Mouse (Mus musculus): ENCODE results near the gene Sox5. TPM values are rescaled to one million over a fixed set of nuclear protein-coding genes. Genes with fewer than 3 reads are reported as not detected.

Gene Sox5
- polyA plus RNA-seq, 1 experiment from 2014 or later = 23.4 TPM

DNA sequence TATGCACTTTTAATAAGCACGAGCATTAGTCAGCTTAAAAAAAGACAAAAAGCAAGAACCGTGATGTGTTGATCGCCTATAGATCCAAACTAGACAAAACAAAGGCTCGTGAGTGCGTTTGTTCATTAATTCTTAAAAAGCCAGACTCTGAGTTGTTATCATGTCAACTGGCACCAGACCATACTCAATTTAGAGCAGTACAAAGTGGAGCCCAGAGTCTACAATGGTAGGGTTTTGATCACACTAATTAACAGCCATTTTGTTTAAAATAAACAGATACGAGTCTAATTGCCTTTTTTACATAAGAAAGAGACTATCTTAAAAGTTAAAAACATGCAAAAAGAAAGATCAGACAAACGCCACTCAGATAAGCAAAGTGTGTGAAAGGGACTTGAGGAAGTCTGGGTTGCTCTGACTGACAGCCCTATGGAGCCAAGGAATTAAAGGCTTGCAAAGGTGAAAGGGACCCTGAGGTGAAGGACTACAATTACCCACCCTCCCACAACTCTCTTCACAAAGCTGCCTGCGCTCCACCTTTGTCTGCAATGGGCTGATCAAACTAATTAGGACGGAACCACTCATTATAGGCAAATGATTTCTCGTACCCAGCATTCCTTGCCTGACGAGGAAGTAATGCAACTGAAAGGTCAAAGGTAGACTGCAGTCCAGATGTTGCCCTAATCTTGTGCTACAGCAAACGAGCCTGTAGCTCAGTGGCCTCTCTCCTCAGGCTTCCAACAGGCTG is 100.6 kb downstream of the Sox5 start:
- WGBS = 48% methylated on average over 12 of the region's 12 CpGs
- DNase-seq (ENCODE audit: low spot score) (peak; percentile 31), ATAC-seq (replicated peaks; ENCODE audit: insufficient number of reproducible peaks, low FRiP score, low TSS enrichment, low read depth) (no peak)
- no peaks in the 10 kb centered on the region for H3K36me3 ChIP-seq (replicated peaks; ENCODE audit: control insufficient read depth, insufficient read depth, low read depth, low read length)
- H3K27ac ChIP-seq (replicated peaks; ENCODE audit: low read depth, low read length) = no peak overlapping the region
- no peaks in the 10 kb centered on the region for H3K4me1 ChIP-seq (ENCODE audit: control insufficient read depth, insufficient read depth, low read length)
- no peak overlapping the region for H3K4me3 ChIP-seq (ENCODE audit: low read depth, low read length)
- H3K9ac ChIP-seq (replicated peaks; ENCODE audit: low read length) = no peak overlapping the region
- H3K4me2 ChIP-seq (ENCODE audit: low read depth, low read length) = no peak overlapping the region
- no peaks in the 10 kb centered on the region for H3K9me3 ChIP-seq (replicated peaks; ENCODE audit: control insufficient read depth, low read length)
- H3K27me3 ChIP-seq (ENCODE audit: control insufficient read depth, insufficient read depth, low read length) = no peaks in the 10 kb centered on the region

DNA sequence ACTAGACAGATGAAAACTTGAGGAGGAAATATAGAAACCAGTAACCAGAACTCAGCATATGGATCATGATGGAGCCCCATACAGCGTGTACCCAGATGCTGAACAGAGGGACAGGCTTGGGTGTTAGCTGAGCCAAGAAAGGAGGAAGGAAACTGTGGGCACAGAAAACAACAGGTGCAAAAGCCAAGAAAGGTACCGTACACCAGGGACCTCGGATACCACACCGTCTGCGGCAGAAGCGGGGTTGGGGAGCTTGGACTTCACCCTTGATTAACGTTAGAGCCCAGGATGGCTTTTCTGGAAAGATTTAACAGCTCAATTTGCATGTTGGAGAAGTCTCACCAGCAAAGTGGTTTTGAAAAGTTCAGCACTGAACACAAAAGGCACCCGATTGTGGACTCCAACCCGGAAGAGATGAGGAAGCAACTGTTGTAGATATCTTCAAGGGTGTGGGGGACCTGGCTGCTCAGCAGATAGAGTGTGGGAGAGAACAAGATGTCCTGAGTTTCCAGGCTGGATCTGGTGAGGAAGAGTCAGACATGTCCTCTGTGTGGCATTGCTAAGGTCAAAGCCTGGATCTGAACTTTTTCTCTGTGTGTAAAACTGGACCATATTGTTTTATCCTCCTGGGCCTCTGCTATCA is 104.2 kb downstream of the Sox5 start:
- DNase-seq (ENCODE audit: low spot score) (no peak), ATAC-seq (replicated peaks; ENCODE audit: insufficient number of reproducible peaks, low FRiP score, low TSS enrichment, low read depth) (no peak)
- WGBS = 95% methylated on average over 9 of the region's 9 CpGs

DNA sequence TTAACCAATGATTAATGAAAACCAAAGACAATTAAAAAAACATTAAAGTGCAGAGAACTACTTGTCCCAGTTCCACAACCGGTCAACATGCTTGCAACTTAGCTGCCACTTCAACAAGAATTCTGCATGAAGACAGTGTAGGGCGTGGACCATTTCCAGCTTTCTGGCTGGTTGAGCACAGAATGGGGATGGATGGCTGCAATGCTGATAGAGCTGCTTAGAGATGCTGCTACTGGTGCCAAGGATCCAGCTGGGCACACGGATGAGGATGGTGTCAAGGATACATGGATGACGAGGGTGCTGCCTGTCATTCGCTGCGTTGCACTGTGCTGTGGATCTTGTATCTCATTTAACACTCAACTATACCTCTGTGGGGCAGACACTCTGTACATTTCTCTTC is 106.7 kb downstream of the Sox5 start:
- Histone ChIP-seq H3K27me3 (ENCODE audit: control insufficient read depth, insufficient read depth, low read length) (no peaks in the 10 kb centered on the region), H3K36me3 (replicated peaks; ENCODE audit: control insufficient read depth, insufficient read depth, low read depth, low read length) (no peaks in the 10 kb centered on the region), H3K4me2 (ENCODE audit: low read depth, low read length) (no peak overlapping the region), H3K9me3 (replicated peaks; ENCODE audit: control insufficient read depth, low read length) (no peaks in the 10 kb centered on the region), H3K4me1 (ENCODE audit: control insufficient read depth, insufficient read depth, low read length) (no peaks in the 10 kb centered on the region), H3K27ac (replicated peaks; ENCODE audit: low read depth, low read length) (no peak overlapping the region), H3K4me3 (ENCODE audit: low read depth, low read length) (no peak overlapping the region), H3K9ac (replicated peaks; ENCODE audit: low read length) (no peak overlapping the region)
- no peak for ATAC-seq (replicated peaks; ENCODE audit: insufficient number of reproducible peaks, low FRiP score, low TSS enrichment, low read depth)
- 93% methylated on average over 6 of the region's 6 CpGs for WGBS
- DNase-seq (ENCODE audit: low spot score) = no peak

More for the DNA sequence above, 104.2 kb downstream of the Sox5 start:
- Histone ChIP-seq H3K27ac (replicated peaks; ENCODE audit: low read depth, low read length) (no peak overlapping the region), H3K4me1 (ENCODE audit: control insufficient read depth, insufficient read depth, low read length) (no peaks in the 10 kb centered on the region), H3K9me3 (replicated peaks; ENCODE audit: control insufficient read depth, low read length) (no peaks in the 10 kb centered on the region), H3K4me3 (ENCODE audit: low read depth, low read length) (no peak overlapping the region), H3K9ac (replicated peaks; ENCODE audit: low read length) (no peak overlapping the region), H3K36me3 (replicated peaks; ENCODE audit: control insufficient read depth, insufficient read depth, low read depth, low read length) (no peaks in the 10 kb centered on the region), H3K4me2 (ENCODE audit: low read depth, low read length) (no peak overlapping the region), H3K27me3 (ENCODE audit: control insufficient read depth, insufficient read depth, low read length) (no peaks in the 10 kb centered on the region)

DNA sequence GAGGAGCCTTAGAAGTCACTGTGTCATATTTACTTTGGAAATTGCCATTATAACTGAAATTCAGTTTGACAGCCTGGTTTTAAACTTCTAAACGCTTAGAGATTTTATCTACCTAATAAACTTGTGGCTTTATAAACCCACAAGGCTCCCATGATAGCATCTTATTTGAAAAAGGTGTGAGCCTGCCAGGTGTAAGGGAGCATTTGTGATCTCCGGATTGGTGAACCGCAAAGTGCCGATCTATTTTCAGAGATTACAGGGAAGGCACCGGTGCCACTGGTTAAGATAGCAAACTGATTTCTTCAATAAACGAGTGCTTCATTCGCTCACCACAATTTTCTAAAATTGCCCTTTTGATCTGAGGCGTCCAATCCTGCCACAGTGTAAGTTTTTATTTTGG is 107.9 kb downstream of the Sox5 start:
- Histone ChIP-seq H3K9ac (replicated peaks; ENCODE audit: low read length) (no peak overlapping the region), H3K27ac (replicated peaks; ENCODE audit: low read depth, low read length) (no peak overlapping the region), H3K36me3 (replicated peaks; ENCODE audit: control insufficient read depth, insufficient read depth, low read depth, low read length) (no peaks in the 10 kb centered on the region), H3K4me2 (ENCODE audit: low read depth, low read length) (no peak overlapping the region), H3K9me3 (replicated peaks; ENCODE audit: control insufficient read depth, low read length) (no peaks in the 10 kb centered on the region), H3K4me1 (ENCODE audit: control insufficient read depth, insufficient read depth, low read length) (no peaks in the 10 kb centered on the region), H3K4me3 (ENCODE audit: low read depth, low read length) (no peak overlapping the region), H3K27me3 (ENCODE audit: control insufficient read depth, insufficient read depth, low read length) (no peaks in the 10 kb centered on the region)
- DNase-seq (ENCODE audit: low spot score) (no peak), ATAC-seq (replicated peaks; ENCODE audit: insufficient number of reproducible peaks, low FRiP score, low TSS enrichment, low read depth) (no peak)
- 73% methylated on average over 8 of the region's 8 CpGs for WGBS

DNA sequence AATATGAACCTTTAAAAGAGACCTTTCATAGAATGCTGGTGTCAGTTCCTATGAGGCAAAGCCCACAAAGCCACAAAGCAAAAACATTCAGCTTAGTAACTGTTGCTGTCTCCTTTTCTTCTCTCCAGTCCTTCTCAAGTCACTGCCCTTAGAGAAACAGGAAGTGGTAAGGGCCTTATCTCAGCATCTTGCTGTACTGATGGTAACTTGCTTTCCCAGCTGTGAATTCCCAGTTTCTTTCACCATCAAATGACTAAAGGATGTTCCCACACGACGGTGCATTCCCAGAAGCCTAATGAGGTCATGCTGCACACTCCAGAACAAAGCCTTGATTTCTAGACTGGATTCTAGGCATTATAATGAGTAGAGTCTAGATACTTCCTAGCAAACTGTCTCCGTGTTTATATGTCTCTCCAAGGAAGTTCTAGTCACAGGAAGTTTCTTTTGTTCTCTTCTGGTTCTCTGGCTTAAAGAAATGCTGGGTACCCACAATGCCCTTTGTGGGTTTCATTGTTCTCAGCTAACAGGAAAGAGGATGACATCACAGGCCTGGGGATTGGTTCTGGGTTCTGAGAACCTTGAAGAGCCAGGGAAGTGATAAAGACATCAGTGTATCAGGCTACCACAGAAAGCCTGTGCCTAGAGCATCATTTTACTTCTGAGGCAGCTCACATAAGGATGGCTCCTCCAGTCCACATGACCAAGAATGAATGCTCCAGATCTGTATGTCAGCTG is 111.2 kb downstream of the Sox5 start:
- Histone ChIP-seq H3K36me3 (replicated peaks; ENCODE audit: control insufficient read depth, insufficient read depth, low read depth, low read length) (no peaks in the 10 kb centered on the region), H3K4me1 (ENCODE audit: control insufficient read depth, insufficient read depth, low read length) (no peaks in the 10 kb centered on the region), H3K9ac (replicated peaks; ENCODE audit: low read length) (no peak overlapping the region), H3K27ac (replicated peaks; ENCODE audit: low read depth, low read length) (no peak overlapping the region), H3K4me2 (ENCODE audit: low read depth, low read length) (no peak overlapping the region), H3K27me3 (ENCODE audit: control insufficient read depth, insufficient read depth, low read length) (no peaks in the 10 kb centered on the region), H3K9me3 (replicated peaks; ENCODE audit: control insufficient read depth, low read length) (no peaks in the 10 kb centered on the region), H3K4me3 (ENCODE audit: low read depth, low read length) (no peak overlapping the region)
- no peak for DNase-seq (ENCODE audit: low spot score)
- WGBS = 56% methylated on average over 3 of the region's 3 CpGs
- no peak for ATAC-seq (replicated peaks; ENCODE audit: insufficient number of reproducible peaks, low FRiP score, low TSS enrichment, low read depth)

DNA sequence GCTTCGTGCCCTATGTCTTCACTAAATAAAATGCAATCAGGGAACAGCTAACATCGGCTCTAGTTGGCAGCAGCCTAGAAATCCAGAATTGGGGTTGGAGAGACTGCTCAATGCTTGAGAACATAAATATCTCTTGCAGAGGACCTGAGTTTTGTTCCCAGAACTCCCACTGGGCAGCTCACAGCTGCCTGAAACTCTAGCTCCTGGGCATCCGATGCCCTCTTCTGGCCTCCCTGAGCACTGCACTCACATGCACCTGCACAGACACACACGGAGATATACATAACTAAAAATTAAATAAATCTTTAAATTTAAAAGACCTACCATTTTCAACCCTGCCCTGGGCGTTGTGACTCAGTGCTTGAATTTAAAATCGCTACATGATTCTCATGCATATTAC is 115.2 kb downstream of the Sox5 start:
- Histone ChIP-seq H3K9ac (replicated peaks; ENCODE audit: low read length) (no peak overlapping the region), H3K4me2 (ENCODE audit: low read depth, low read length) (no peak overlapping the region), H3K27me3 (ENCODE audit: control insufficient read depth, insufficient read depth, low read length) (no peaks in the 10 kb centered on the region), H3K36me3 (replicated peaks; ENCODE audit: control insufficient read depth, insufficient read depth, low read depth, low read length) (no peaks in the 10 kb centered on the region), H3K9me3 (replicated peaks; ENCODE audit: control insufficient read depth, low read length) (no peaks in the 10 kb centered on the region), H3K27ac (replicated peaks; ENCODE audit: low read depth, low read length) (no peak overlapping the region), H3K4me1 (ENCODE audit: control insufficient read depth, insufficient read depth, low read length) (no peaks in the 10 kb centered on the region), H3K4me3 (ENCODE audit: low read depth, low read length) (no peak overlapping the region)
- no peak for ATAC-seq (replicated peaks; ENCODE audit: insufficient number of reproducible peaks, low FRiP score, low TSS enrichment, low read depth)
- 94% methylated on average over 6 of the region's 6 CpGs for WGBS
- DNase-seq (ENCODE audit: low spot score) = no peak

DNA sequence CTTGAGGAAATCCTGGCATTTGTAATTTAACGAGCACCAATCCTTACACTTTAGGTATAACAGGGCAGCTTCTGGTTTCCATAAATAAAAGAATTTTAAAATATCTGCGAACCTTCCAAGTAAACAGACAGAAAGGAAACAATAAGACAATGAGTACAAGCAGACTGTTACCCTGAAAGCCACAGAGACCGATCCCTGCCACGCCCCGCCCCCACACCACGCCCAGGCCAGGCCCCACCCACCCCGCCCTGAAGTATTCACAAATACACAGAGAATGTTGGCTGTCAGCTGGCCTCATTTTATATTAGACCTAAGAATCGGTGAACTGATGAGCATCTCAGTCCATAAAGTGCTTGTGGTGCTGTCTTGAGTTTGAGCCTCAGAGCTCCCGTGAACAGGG is 117.0 kb downstream of the Sox5 start:
- ATAC-seq (replicated peaks; ENCODE audit: insufficient number of reproducible peaks, low FRiP score, low TSS enrichment, low read depth) = no peak
- H3K4me2 ChIP-seq (ENCODE audit: low read depth, low read length) = no peak overlapping the region
- no peak overlapping the region for H3K9ac ChIP-seq (replicated peaks; ENCODE audit: low read length)
- 87% methylated on average over 9 of the region's 9 CpGs for WGBS
- H3K9me3 ChIP-seq (replicated peaks; ENCODE audit: control insufficient read depth, low read length) = no peaks in the 10 kb centered on the region
- H3K4me1 ChIP-seq (ENCODE audit: control insufficient read depth, insufficient read depth, low read length) = peaks cover 2% of the 10 kb centered on the region; the same call in 1 of the 2 replicates
- no peak overlapping the region for H3K4me3 ChIP-seq (ENCODE audit: low read depth, low read length)
- H3K36me3 ChIP-seq (replicated peaks; ENCODE audit: control insufficient read depth, insufficient read depth, low read depth, low read length) = no peaks in the 10 kb centered on the region
- no peak for DNase-seq (ENCODE audit: low spot score)
- H3K27ac ChIP-seq (replicated peaks; ENCODE audit: low read depth, low read length) = no peak overlapping the region
- H3K27me3 ChIP-seq (ENCODE audit: control insufficient read depth, insufficient read depth, low read length) = no peaks in the 10 kb centered on the region
